Mouse (Mus musculus): ENCODE measurements around the gene 1700029P11Rik.

The 1700029P11Rik gene

GRCm38 (mm10) chr15:82016101-82016808 lies 35.9 kb downstream of the 1700029P11Rik start:
- DNase-seq = peak; percentile 99

GRCm38 (mm10) chr15:82016830-82017229 lies 36.5 kb downstream of the 1700029P11Rik start:
- DNase-seq = no peak

- DNase-seq = no peak
Measured at GRCm38 (mm10) chr15:82017461-82017860, 37.1 kb downstream of the 1700029P11Rik start.

GRCm38 (mm10) chr15:82019288-82019687 lies 38.9 kb downstream of the 1700029P11Rik start:
- no peak for DNase-seq

- no peak for DNase-seq
Measured at GRCm38 (mm10) chr15:82022535-82023088, 42.3 kb downstream of the 1700029P11Rik start.

GRCm38 (mm10) chr15:82023965-82024635 lies 43.8 kb downstream of the 1700029P11Rik start:
- no peak for DNase-seq

- DNase-seq = no peak
Measured at GRCm38 (mm10) chr15:82027276-82027675, 46.9 kb downstream of the 1700029P11Rik start.

GRCm38 (mm10) chr15:82027726-82028125 lies 47.4 kb downstream of the 1700029P11Rik start:
- DNase-seq = no peak
